15 mouse cellular contexts compared by ENCODE assay signal in the genomic region with DNA sequence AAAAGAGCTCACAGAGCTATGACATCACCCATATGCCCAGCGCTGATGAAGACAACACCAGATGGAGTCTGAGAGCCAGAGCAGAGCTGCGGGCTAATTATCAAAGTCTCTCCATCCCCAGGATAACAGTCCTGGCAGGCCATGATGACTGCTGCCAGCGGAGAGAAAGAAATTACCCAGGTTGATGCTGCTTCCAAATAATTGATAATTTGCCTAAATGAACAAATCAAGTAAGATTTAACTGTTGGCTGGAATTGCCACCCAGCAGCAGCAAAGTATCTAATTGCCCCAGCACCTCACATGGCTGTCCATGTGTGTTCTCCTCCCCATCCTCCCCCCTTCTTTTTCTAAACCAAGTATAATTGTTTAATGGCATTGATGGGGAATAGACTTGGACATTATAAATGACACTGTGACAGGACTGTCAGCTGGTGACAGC.
A peak's percentile ranks its signal among the peaks of the same experiment; 100 is the strongest.
DNase-seq lines count a peak whose midpoint lies in the region; ATAC-seq lines count a peak whose summit lies in the region.
"Had no signal": no experiment of that assay in that cellular context is flagged by ENCODE, and none has a peak within 500 bp of the region (broad histone marks: within the 10 kb centered on the region; RNA-seq: fewer than 3 reads in every experiment).

No protein-coding gene starts in this region.

- H3K4me1 ChIP-seq in hindbrain, embryonic 13.5 days (replicated peaks) = peaks cover 25% of the 10 kb centered on the region
- H3K4me1 ChIP-seq in hindbrain, embryonic 10.5 days (replicated peaks) = 0 out of 2 replicates have a peak, but pooled peaks cover 8% of the 10 kb centered on the region
- peaks cover 18% of the 10 kb centered on the region for H3K4me1 ChIP-seq in forebrain, embryonic 14.5 days (ENCODE audit: control insufficient read depth, insufficient read depth, low read length)
- no peaks in the 10 kb centered on the region; the same call in 1 of the 2 replicates for H3K4me1 ChIP-seq in midbrain, embryonic 16.5 days (ENCODE audit: control insufficient read depth, insufficient read depth, low read length)
- H3K4me1 ChIP-seq: embryonic facial prominence, embryonic 13.5 days had no signal

- H3K27ac ChIP-seq in hindbrain, embryonic 13.5 days = peak overlapping the region; percentile 35; the same call in 1 of the 2 replicates
- H3K27ac ChIP-seq in hindbrain, embryonic 10.5 days = no peak overlapping the region
- peak overlapping the region; percentile 70 for H3K27ac ChIP-seq in forebrain, embryonic 14.5 days (ENCODE audit: low read depth, low read length)
- H3K27ac ChIP-seq in midbrain, embryonic 16.5 days (ENCODE audit: low read length) = no peak overlapping the region
- H3K27ac ChIP-seq: embryonic facial prominence, embryonic 13.5 days; kidney, postnatal 0 days; liver, embryonic 13.5 days had no signal

- ATAC-seq in hindbrain, embryonic 13.5 days (ENCODE audit: low FRiP score) = peak; percentile 74; the same call in 1 of the 2 replicates
- peak; percentile 90 for ATAC-seq in forebrain, embryonic 14.5 days
- ATAC-seq in midbrain, embryonic 16.5 days = peak; percentile 78
- ATAC-seq: Patski had no signal

- peaks cover 6% of the 10 kb centered on the region for H3K9me3 ChIP-seq in hindbrain, embryonic 13.5 days
- H3K9me3 ChIP-seq in hindbrain, embryonic 10.5 days = peaks cover 4% of the 10 kb centered on the region; the same call in 1 of the 2 replicates
- no peaks in the 10 kb centered on the region for H3K9me3 ChIP-seq in forebrain, embryonic 14.5 days (replicated peaks; ENCODE audit: control insufficient read depth, low read length)
- peaks cover 5% of the 10 kb centered on the region; the same call in 1 of the 2 replicates for H3K9me3 ChIP-seq in midbrain, embryonic 16.5 days (replicated peaks; ENCODE audit: control insufficient read depth, low read length, poor library complexity, severe bottlenecking)
- H3K9me3 ChIP-seq: liver, embryonic 13.5 days had no signal

- no peak overlapping the region for H3K4me2 ChIP-seq in hindbrain, embryonic 13.5 days
- H3K4me2 ChIP-seq in forebrain, embryonic 14.5 days (ENCODE audit: low read length) = no peak overlapping the region
- H3K4me2 ChIP-seq in midbrain, embryonic 16.5 days (ENCODE audit: low read length) = no peak overlapping the region
- H3K4me2 ChIP-seq: embryonic facial prominence, embryonic 13.5 days; heart, embryonic 11.5 days; liver, embryonic 13.5 days had no signal

- no peak for DNase-seq in hindbrain, embryonic 10.5 days (ENCODE audit: low spot score)
- peak; percentile 16 for DNase-seq in cerebellum, adult 9-11 months
- DNase-seq in forebrain, embryonic 14.5 days (ENCODE audit: low spot score) = peak; percentile 90
- DNase-seq in thymus, postnatal 25 days = no peak
- no peak for DNase-seq in Muller cell, postnatal 12 days (ENCODE audit: inconsistent ontology term)
- DNase-seq: adrenal gland, adult 2 months; liver, embryonic 13.5 days; lung, postnatal 4 days; thymus, postnatal 14 days had no signal

- H3K27me3 ChIP-seq in hindbrain, embryonic 13.5 days = no peaks in the 10 kb centered on the region
- H3K27me3 ChIP-seq in hindbrain, embryonic 10.5 days (ENCODE audit: insufficient read depth, poor library complexity, severe bottlenecking) = 0 out of 2 replicates have a peak, but pooled peaks cover 4% of the 10 kb centered on the region
- H3K27me3 ChIP-seq in forebrain, embryonic 14.5 days (replicated peaks; ENCODE audit: control insufficient read depth, insufficient read depth, low read length) = no peaks in the 10 kb centered on the region
- no peaks in the 10 kb centered on the region for H3K27me3 ChIP-seq in midbrain, embryonic 16.5 days (ENCODE audit: control insufficient read depth, insufficient read depth, low read depth, low read length)
- H3K27me3 ChIP-seq: embryonic facial prominence, embryonic 13.5 days; liver, embryonic 13.5 days had no signal

- no peak overlapping the region for H3K4me3 ChIP-seq in hindbrain, embryonic 13.5 days
- H3K4me3 ChIP-seq in hindbrain, embryonic 10.5 days = no peak overlapping the region
- no peak overlapping the region for H3K4me3 ChIP-seq in forebrain, embryonic 14.5 days (ENCODE audit: low read depth, low read length)
- no peak overlapping the region for H3K4me3 ChIP-seq in midbrain, embryonic 16.5 days (ENCODE audit: low read depth, low read length)
- H3K4me3 ChIP-seq: embryonic facial prominence, embryonic 13.5 days; liver, embryonic 13.5 days had no signal

- no peak overlapping the region for H3K9ac ChIP-seq in hindbrain, embryonic 13.5 days
- no peak overlapping the region for H3K9ac ChIP-seq in forebrain, embryonic 14.5 days (ENCODE audit: low read length)
- H3K9ac ChIP-seq in midbrain, embryonic 16.5 days (ENCODE audit: low read depth, low read length) = no peak overlapping the region
- H3K9ac ChIP-seq: embryonic facial prominence, embryonic 13.5 days; liver, embryonic 13.5 days had no signal

- H3K36me3 ChIP-seq in hindbrain, embryonic 13.5 days = no peaks in the 10 kb centered on the region
- no peaks in the 10 kb centered on the region for H3K36me3 ChIP-seq in hindbrain, embryonic 10.5 days
- no peaks in the 10 kb centered on the region for H3K36me3 ChIP-seq in forebrain, embryonic 14.5 days (ENCODE audit: control insufficient read depth, insufficient read depth, low read length)
- no peaks in the 10 kb centered on the region for H3K36me3 ChIP-seq in midbrain, embryonic 16.5 days (ENCODE audit: control insufficient read depth, insufficient read depth, low read length)
- H3K36me3 ChIP-seq: embryonic facial prominence, embryonic 13.5 days; liver, embryonic 13.5 days had no signal

- 37% methylated on average over 3 of the region's 3 CpGs for WGBS in hindbrain, embryonic 13.5 days
- 79% methylated on average over 3 of the region's 3 CpGs for WGBS in hindbrain, embryonic 10.5 days
- 12% methylated on average over 3 of the region's 3 CpGs for WGBS in forebrain, embryonic 14.5 days
- 38% methylated on average over 3 of the region's 3 CpGs for WGBS in midbrain, embryonic 16.5 days

Comparison
In these comparisons a context has a peak if more than half of its experiments do, and no peak if none do; other contexts are left out.
1. H3K27ac ChIP-seq: peak in hindbrain, embryonic 13.5 days (single experiment) and forebrain, embryonic 14.5 days (single experiment); none in hindbrain, embryonic 10.5 days (single experiment) and midbrain, embryonic 16.5 days (single experiment).
2. DNase-seq: peak in cerebellum, adult 9-11 months (single experiment) and forebrain, embryonic 14.5 days (single experiment); none in hindbrain, embryonic 10.5 days (single experiment), thymus, postnatal 25 days (single experiment) and Muller cell, postnatal 12 days (single experiment).
3. Peak in every context shown above with its lines, with median percentiles within 50 percentile points of each other: ATAC-seq.